Mouse (Mus musculus) kidney, postnatal 14 days (tissue): Measurements from ENCODE around the gene Zmiz1.

Source experiments
- DNase-seq: peaks from one replicate; pipeline ENCODE4 v3.0.0; 2022; ENCODE audit warnings: mixed read lengths

Zmiz1 gene

GRCm38 (mm10) chr14:25710073-25710472, 251.1 kb downstream of the Zmiz1 start:
- peak; percentile 33 for DNase-seq

- DNase-seq, result no peak
Measured at GRCm38 (mm10) chr14:25710681-25711080, 251.7 kb downstream of the Zmiz1 start.

GRCm38 (mm10) chr14:25711177-25711576, 252.2 kb downstream of the Zmiz1 start:
- no peak for DNase-seq

- DNase-seq, result no peak
Measured at GRCm38 (mm10) chr14:25711602-25712001, 252.6 kb downstream of the Zmiz1 start.

GRCm38 (mm10) chr14:25713443-25713842, 254.5 kb downstream of the Zmiz1 start:
- no peak for DNase-seq
